7 mouse cellular contexts compared by ENCODE assay signal in the genomic region with DNA sequence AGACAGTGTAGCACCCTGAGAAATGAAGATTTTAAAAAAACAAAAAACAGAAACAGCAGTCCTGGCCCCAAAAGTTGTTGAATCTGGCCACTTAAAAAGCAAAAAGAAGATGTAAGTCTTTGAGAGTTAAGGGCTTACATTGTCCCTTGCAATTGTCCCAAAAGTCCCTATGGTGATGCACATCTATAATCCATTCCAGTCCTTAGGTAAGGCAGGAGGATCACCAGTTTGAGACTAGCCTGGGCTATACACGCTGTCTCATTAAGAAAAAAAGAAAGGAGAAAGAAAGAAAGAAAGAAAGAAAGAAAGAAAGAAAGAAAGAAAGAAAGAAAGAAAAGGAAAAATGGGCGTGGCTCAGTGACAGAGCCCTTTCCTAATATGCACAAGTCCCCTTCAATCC. TPM values are rescaled to one million over a fixed set of nuclear protein-coding genes. Genes with fewer than 3 reads are reported as not detected.
A peak's percentile ranks its signal among the peaks of the same experiment; 100 is the strongest.
DNase-seq lines count a peak whose midpoint lies in the region; ATAC-seq and TF ChIP-seq lines count a peak whose summit lies in the region.

No protein-coding gene starts in this region.

- peak; percentile 34; the same call in 1 of the 2 replicates for ATAC-seq in forebrain, embryonic 11.5 days (replicated peaks; ENCODE audit: low FRiP score)
- no peak for ATAC-seq in limb, embryonic 11.5 days (ENCODE audit: insufficient number of reproducible peaks, low FRiP score, low TSS enrichment, low read depth)
- peak; percentile 29; the same call in 1 of the 2 replicates for ATAC-seq in neural tube, embryonic 15.5 days (ENCODE audit: low FRiP score)

- H3K36me3 ChIP-seq in forebrain, embryonic 11.5 days (ENCODE audit: control insufficient read depth, insufficient read depth, low read length), result no peaks in the 10 kb centered on the region
- H3K36me3 ChIP-seq in limb, embryonic 11.5 days (ENCODE audit: control insufficient read depth, insufficient read depth, low read length), result no peaks in the 10 kb centered on the region
- no peaks in the 10 kb centered on the region for H3K36me3 ChIP-seq in neural tube, embryonic 15.5 days

- whole genome bisulfite sequencing in forebrain, embryonic 11.5 days, result 16% methylated on average over 2 of the region's 2 CpGs
- WGBS in limb, embryonic 11.5 days, result 25% methylated on average over 2 of the region's 2 CpGs
- 15% methylated on average over 2 of the region's 2 CpGs for WGBS in neural tube, embryonic 15.5 days

- H3K4me2 ChIP-seq in forebrain, embryonic 11.5 days (ENCODE audit: low read depth, low read length, severe bottlenecking), result peak overlapping the region; percentile 76
- peak overlapping the region; percentile 68 for H3K4me2 ChIP-seq in limb, embryonic 11.5 days (ENCODE audit: low read depth, severe bottlenecking)
- H3K4me2 ChIP-seq in neural tube, embryonic 15.5 days, result peak overlapping the region; percentile 67

- H3K4me1 ChIP-seq in forebrain, embryonic 11.5 days (replicated peaks; ENCODE audit: control insufficient read depth, insufficient read depth, low read length), result peaks cover 6% of the 10 kb centered on the region; the same call in 1 of the 2 replicates
- peaks cover 8% of the 10 kb centered on the region; the same call in 1 of the 2 replicates for H3K4me1 ChIP-seq in limb, embryonic 11.5 days (ENCODE audit: control insufficient read depth, insufficient read depth, low read length)
- peaks cover 62% of the 10 kb centered on the region for H3K4me1 ChIP-seq in neural tube, embryonic 15.5 days

- DNase-seq in left cerebral cortex, adult 2 months (ENCODE audit: extremely low spot score in 1 of 2, low spot score in 2 of 2), result no peak
- DNase-seq in left cerebral cortex, adult 11 months (ENCODE audit: low spot score), result no peak
- no peak for DNase-seq in forebrain, embryonic 11.5 days (ENCODE audit: low spot score)
- DNase-seq in limb, embryonic 11.5 days (ENCODE audit: low spot score), result no peak
- no peak for DNase-seq in ovary, postnatal 14 days (ENCODE audit: low spot score)
- no peak for DNase-seq in adrenal gland, adult (ENCODE audit: inconsistent age in 2 of 2, low spot score in 1 of 2)

- peak overlapping the region; percentile 50 for H3K4me3 ChIP-seq in left cerebral cortex, adult 2 months
- H3K4me3 ChIP-seq in forebrain, embryonic 11.5 days (ENCODE audit: low read depth, low read length), result peak overlapping the region; percentile 40
- H3K4me3 ChIP-seq in limb, embryonic 11.5 days (ENCODE audit: low read depth, low read length), result peak overlapping the region; percentile 38
- peak overlapping the region; percentile 43 for H3K4me3 ChIP-seq in neural tube, embryonic 15.5 days (replicated peaks)

- H3K9ac ChIP-seq in forebrain, embryonic 11.5 days (ENCODE audit: low read length), result no peak overlapping the region; the same call in 1 of the 2 replicates
- no peak overlapping the region for H3K9ac ChIP-seq in limb, embryonic 11.5 days (ENCODE audit: low read length)
- peak overlapping the region; percentile 53 for H3K9ac ChIP-seq in neural tube, embryonic 15.5 days (replicated peaks)

- no peaks in the 10 kb centered on the region for H3K27me3 ChIP-seq in forebrain, embryonic 11.5 days (ENCODE audit: control insufficient read depth, insufficient read depth, low read length)
- H3K27me3 ChIP-seq in limb, embryonic 11.5 days (ENCODE audit: control insufficient read depth, insufficient read depth, low read length), result no peaks in the 10 kb centered on the region
- H3K27me3 ChIP-seq in neural tube, embryonic 15.5 days (replicated peaks), result no peaks in the 10 kb centered on the region

- intact Hi-C loops in left cerebral cortex, adult 2 months (cut with DNase I), result loop anchor here (2.0 kb wide), 2 partner anchors 22 to 32 kb away; no protein-coding TSS in a partner anchor

- H3K27ac ChIP-seq in left cerebral cortex, adult 2 months, result peak overlapping the region; percentile 96
- no peak overlapping the region; the same call in 1 of the 2 replicates for H3K27ac ChIP-seq in forebrain, embryonic 11.5 days (ENCODE audit: low read depth, low read length)
- no peak overlapping the region for H3K27ac ChIP-seq in limb, embryonic 11.5 days (replicated peaks; ENCODE audit: low read depth, low read length)
- peak overlapping the region; percentile 94 for H3K27ac ChIP-seq in neural tube, embryonic 15.5 days (replicated peaks)

- no peaks in the 10 kb centered on the region for H3K9me3 ChIP-seq in forebrain, embryonic 11.5 days (ENCODE audit: control insufficient read depth, low read length)
- no peaks in the 10 kb centered on the region for H3K9me3 ChIP-seq in limb, embryonic 11.5 days (ENCODE audit: control insufficient read depth, low read length)
- H3K9me3 ChIP-seq in neural tube, embryonic 15.5 days (replicated peaks), result no peaks in the 10 kb centered on the region

- TF ChIP-seq CTCF in left cerebral cortex, adult 2 months (IDR thresholded peaks at IDR 0.05), result no peak

RNA-seq across cellular contexts. Expression of a gene that starts 34.4 kb away (rescaled TPM):
- total RNA-seq in left cerebral cortex, adult 2 months (2021), result 10 to 100 TPM; 17.9 to 18.2 TPM
- polyA plus RNA-seq in forebrain, embryonic 11.5 days (2014; fragmentation: Nextera tagmentation; extraction: Ambion mirVana), result 3.0 and 3.2 TPM in 2 replicates
- polyA plus RNA-seq in limb, embryonic 11.5 days (2014; fragmentation: Nextera tagmentation; extraction: Ambion mirVana), result 7.1 and 7.2 TPM in 2 replicates
- polyA plus RNA-seq in neural tube, embryonic 15.5 days (2015; fragmentation: Nextera tagmentation; extraction: Ambion mirVana), result 4.1 and 5.3 TPM in 2 replicates

Comparison
In these comparisons a context has a peak if more than half of its experiments do, and no peak if none do; other contexts are left out.
1. H3K27ac ChIP-seq: peak in left cerebral cortex, adult 2 months (single experiment) and neural tube, embryonic 15.5 days (single experiment); none in forebrain, embryonic 11.5 days (single experiment) and limb, embryonic 11.5 days (single experiment).
2. Peak in every context shown above with its lines, with median percentiles within 50 percentile points of each other: H3K4me3 ChIP-seq and H3K4me2 ChIP-seq.